Mouse (Mus musculus) forebrain, embryonic 16.5 days (tissue): ENCODE measurements around the gene Cog6. TPM values are rescaled to one million over a fixed set of nuclear protein-coding genes. Genes with fewer than 3 reads are reported as not detected.
A peak's percentile ranks its signal among the peaks of the same experiment; 100 is the strongest.

Experiments used
- ATAC-seq: fragments of 200-750 bp; cut with Nextera tagmentation; 2 replicates; pipeline ENCODE4 v1.8.0; 2017; ENCODE audit warnings: mild to moderate bottlenecking, moderate library complexity
- H3K27ac ChIP-seq: fragments of 300-500 bp; sonication (generic); 2 replicates; pipeline ENCODE4 v1.5.1; 2014; ENCODE audit warnings: low read length, control low read depth
- H3K27me3 ChIP-seq: fragments of 300-500 bp; sonication (generic); replicated peaks from 2 replicates; pipeline ENCODE4 v1.6.1; 2014; ENCODE audit warnings: low read length; ENCODE audit not compliant: control insufficient read depth, insufficient read depth
- H3K36me3 ChIP-seq: fragments of 300-500 bp; sonication (generic); 2 replicates; pipeline ENCODE4 v1.6.1; 2014; ENCODE audit not compliant: control insufficient read depth, insufficient read depth
- H3K4me1 ChIP-seq: fragments of 300-500 bp; sonication (generic); replicated peaks from 2 replicates; pipeline ENCODE4 v1.6.1; 2014; ENCODE audit warnings: low read length; ENCODE audit not compliant: control insufficient read depth, insufficient read depth
- H3K4me2 ChIP-seq: fragments of 300-500 bp; sonication (generic); 2 replicates; pipeline ENCODE4 v1.6.1; 2014; ENCODE audit warnings: mild to moderate bottlenecking, low read length, control low read depth
- H3K4me3 ChIP-seq: fragments of 300-500 bp; sonication (generic); replicated peaks from 2 replicates; pipeline ENCODE4 v1.5.1; 2014; ENCODE audit warnings: mild to moderate bottlenecking, low read length, control low read depth
- H3K9ac ChIP-seq: fragments of 300-500 bp; sonication (generic); replicated peaks from 2 replicates; pipeline ENCODE4 v1.6.1; 2014; ENCODE audit warnings: low read depth, low read length, control low read depth
- H3K9me3 ChIP-seq: fragments of 300-500 bp; sonication (generic); 2 replicates; pipeline ENCODE4 v1.6.1; 2016; ENCODE audit warnings: low read length; ENCODE audit not compliant: control insufficient read depth
- WGBS: fragments of 180-500 bp; shearing (Covaris S2); extraction: QIAGEN DNeasy Blood & Tissue Kit; methylation state at CpG from one replicate; pipeline ENCODE4 v1.1.7; 2014; 5-methylcytosine and 5-hydroxymethylcytosine counted together
- polyA plus RNA-seq: library from polyadenylated mRNA; unstranded; fragments of >200 nt; fragmentation: Nextera tagmentation; extraction: Ambion mirVana; gene quantifications from 2 replicates; pipeline ENCODE4 v1.2.1, GENCODE M21; 2015

Gene Cog6
- polyA plus RNA-seq, 1 experiment from 2014 or later: 68.5 TPM

DNA sequence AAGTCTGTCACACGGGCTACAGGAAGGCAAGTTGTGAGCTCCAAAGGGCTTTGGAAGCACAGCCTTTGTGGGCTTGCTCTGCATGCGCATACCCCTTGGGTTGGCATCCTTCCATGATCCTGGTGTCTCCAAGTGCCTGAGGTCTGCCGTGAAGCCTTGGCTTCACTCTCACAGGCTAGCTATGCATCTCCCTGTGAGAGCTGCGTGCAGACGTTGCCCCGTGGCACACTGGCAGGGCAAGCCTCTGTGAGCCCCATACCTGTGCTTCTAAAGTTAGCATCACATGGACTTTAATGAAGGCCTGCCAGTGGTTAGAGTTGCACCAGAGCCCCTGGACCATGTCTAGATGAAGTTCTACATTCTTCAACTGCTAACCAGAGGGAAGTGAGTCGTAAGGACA, 59.2 kb downstream of the Cog6 start:
- Histone ChIP-seq H3K9ac (no peak overlapping the region), H3K27ac (no peak overlapping the region), H3K4me2 (no peak overlapping the region), H3K27me3 (no peaks in the 10 kb centered on the region), H3K36me3 (no peaks in the 10 kb centered on the region), H3K4me1 (peaks cover 15% of the 10 kb centered on the region), H3K9me3 (no peaks in the 10 kb centered on the region), H3K4me3 (no peak overlapping the region)
- 84% methylated on average over 7 of the region's 7 CpGs for WGBS
- ATAC-seq: no peak

DNA sequence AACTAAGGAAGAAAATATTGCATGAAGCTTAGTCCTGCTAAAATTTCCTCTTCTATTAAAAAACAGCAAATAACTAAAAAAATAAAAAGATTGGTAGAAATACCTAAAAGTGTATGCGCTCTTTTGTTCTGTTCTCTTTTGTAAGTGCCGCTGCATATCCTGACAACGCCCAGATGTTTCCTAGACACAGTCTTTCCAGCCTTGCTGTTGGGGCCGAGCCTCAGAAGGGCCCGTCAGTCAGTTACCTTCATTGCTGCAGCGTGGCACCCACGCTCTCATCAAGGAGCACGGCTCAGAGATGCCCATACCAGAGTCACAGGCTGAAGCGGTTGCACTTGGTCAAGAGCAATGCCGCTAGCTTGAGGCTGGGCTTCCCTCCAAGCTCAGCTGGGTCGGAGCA, 60.8 kb downstream of the Cog6 start:
- WGBS: 83% methylated on average over 11 of the region's 11 CpGs
- Histone ChIP-seq H3K9me3 (no peaks in the 10 kb centered on the region), H3K36me3 (no peaks in the 10 kb centered on the region)

DNA sequence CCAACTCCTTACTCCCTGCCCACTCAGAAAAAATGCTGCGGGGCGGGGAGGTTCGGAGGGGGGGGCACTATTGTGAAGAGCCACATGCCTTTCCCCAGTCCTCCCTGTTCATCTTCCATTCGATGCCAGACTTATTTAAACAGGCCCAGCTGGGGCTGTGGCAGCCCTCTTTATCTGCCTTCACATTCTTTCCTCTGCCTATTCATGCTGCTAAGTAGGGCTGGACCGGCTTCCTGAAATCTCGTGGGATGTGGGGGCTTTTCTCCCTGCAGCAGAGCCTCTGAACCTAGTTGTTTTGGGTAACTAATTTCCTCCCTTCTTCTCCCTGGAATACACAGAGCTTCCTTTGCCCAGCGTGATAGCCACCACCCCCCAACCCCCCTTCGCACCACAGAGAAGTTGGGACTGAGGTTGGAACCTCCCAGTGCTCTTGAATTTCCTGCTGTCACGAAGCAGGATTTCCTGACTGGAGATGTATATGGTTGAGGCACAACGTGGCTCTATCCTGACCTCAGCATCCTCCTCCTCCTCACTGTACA, 61.5 kb downstream of the Cog6 start:
- no peak overlapping the region for H3K4me3 ChIP-seq
- WGBS: 11% methylated on average over 10 of the region's 10 CpGs
- peak; percentile 50; the same call in 1 of the 2 replicates for ATAC-seq

More for the DNA sequence above, 60.8 kb downstream of the Cog6 start:
- peaks cover 15% of the 10 kb centered on the region for H3K4me1 ChIP-seq
- no peaks in the 10 kb centered on the region for H3K27me3 ChIP-seq
- no peak overlapping the region for H3K4me2 ChIP-seq
- no peak overlapping the region for H3K9ac ChIP-seq
- H3K27ac ChIP-seq: no peak overlapping the region
- no peak for ATAC-seq
- no peak overlapping the region for H3K4me3 ChIP-seq

GRCm38 (mm10) chr3:52954656-52955055, 62.4 kb downstream of the Cog6 start:
- Histone ChIP-seq H3K36me3 (no peaks in the 10 kb centered on the region), H3K4me2 (no peak overlapping the region), H3K4me3 (no peak overlapping the region), H3K27me3 (no peaks in the 10 kb centered on the region), H3K27ac (no peak overlapping the region), H3K4me1 (peaks cover 15% of the 10 kb centered on the region), H3K9me3 (no peaks in the 10 kb centered on the region), H3K9ac (no peak overlapping the region)
- WGBS: 38% methylated on average over 9 of the region's 9 CpGs
- ATAC-seq: no peak

More for the DNA sequence above, 61.5 kb downstream of the Cog6 start:
- peaks cover 15% of the 10 kb centered on the region for H3K4me1 ChIP-seq
- no peak overlapping the region for H3K27ac ChIP-seq
- H3K36me3 ChIP-seq: no peaks in the 10 kb centered on the region
- no peaks in the 10 kb centered on the region for H3K9me3 ChIP-seq
- no peaks in the 10 kb centered on the region for H3K27me3 ChIP-seq
- H3K9ac ChIP-seq: no peak overlapping the region
- H3K4me2 ChIP-seq: no peak overlapping the region

DNA sequence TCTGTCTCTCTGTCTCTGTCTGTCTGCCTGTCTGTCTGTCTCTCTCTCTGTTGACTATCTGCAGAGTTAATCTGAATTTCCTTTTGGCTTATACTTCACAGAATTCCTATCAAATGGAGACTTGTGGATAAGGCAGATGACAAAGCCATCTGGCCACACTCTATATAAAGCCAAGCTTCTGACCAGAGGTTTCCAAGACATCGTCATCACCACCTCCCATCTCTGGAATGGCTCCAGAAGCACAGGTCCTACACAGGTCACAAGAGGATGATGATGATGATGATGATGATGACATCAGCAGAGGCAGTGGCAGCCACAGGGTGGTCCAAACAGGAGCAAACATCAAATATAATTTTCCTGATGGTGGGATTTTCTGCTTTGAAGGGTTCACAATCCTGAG, 63.2 kb downstream of the Cog6 start:
- H3K27me3 ChIP-seq: no peaks in the 10 kb centered on the region
- ATAC-seq: no peak
- peaks cover 15% of the 10 kb centered on the region for H3K4me1 ChIP-seq
- no peak overlapping the region for H3K4me2 ChIP-seq
- H3K9ac ChIP-seq: no peak overlapping the region
- H3K27ac ChIP-seq: no peak overlapping the region
- H3K36me3 ChIP-seq: no peaks in the 10 kb centered on the region
- H3K4me3 ChIP-seq: no peak overlapping the region
- no peaks in the 10 kb centered on the region for H3K9me3 ChIP-seq
- WGBS: 64% methylated on average over 1 of the region's 1 CpGs

DNA sequence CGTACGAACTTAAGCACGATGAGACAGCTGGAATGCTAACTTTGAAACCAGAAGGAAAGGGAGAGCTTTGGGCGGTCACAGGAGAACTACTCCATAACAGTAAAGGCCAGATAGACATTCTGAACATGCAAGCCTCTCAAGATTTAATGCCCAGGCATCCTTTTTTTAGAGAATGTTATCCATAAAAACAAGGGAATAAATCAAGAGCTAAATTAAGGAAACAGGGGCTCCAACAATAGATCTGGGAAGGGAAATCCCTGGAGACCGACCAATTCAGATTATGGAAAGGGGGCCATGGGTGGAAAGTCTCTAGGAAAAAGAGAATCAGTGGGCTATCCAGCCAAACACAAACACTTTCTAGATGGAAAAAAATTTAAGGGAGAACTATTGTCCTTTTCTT, 68.2 kb downstream of the Cog6 start:
- Histone ChIP-seq H3K9ac (no peak overlapping the region), H3K36me3 (no peaks in the 10 kb centered on the region), H3K27me3 (no peaks in the 10 kb centered on the region), H3K4me3 (no peak overlapping the region), H3K4me1 (no peaks in the 10 kb centered on the region), H3K9me3 (no peaks in the 10 kb centered on the region), H3K27ac (no peak overlapping the region), H3K4me2 (no peak overlapping the region)
- 92% methylated on average over 5 of the region's 5 CpGs for WGBS
- no peak for ATAC-seq

GRCm38 (mm10) chr3:52947444-52947843, 69.6 kb downstream of the Cog6 start:
- H3K4me1 ChIP-seq: no peaks in the 10 kb centered on the region
- no peak overlapping the region for H3K27ac ChIP-seq
- no peak overlapping the region for H3K4me2 ChIP-seq
- 92% methylated on average over 5 of the region's 5 CpGs for WGBS
- H3K27me3 ChIP-seq: no peaks in the 10 kb centered on the region; the same call in 1 of the 2 replicates
- no peak overlapping the region for H3K9ac ChIP-seq
- H3K4me3 ChIP-seq: no peak overlapping the region
- no peaks in the 10 kb centered on the region for H3K9me3 ChIP-seq
- H3K36me3 ChIP-seq: no peaks in the 10 kb centered on the region
- no peak for ATAC-seq

DNA sequence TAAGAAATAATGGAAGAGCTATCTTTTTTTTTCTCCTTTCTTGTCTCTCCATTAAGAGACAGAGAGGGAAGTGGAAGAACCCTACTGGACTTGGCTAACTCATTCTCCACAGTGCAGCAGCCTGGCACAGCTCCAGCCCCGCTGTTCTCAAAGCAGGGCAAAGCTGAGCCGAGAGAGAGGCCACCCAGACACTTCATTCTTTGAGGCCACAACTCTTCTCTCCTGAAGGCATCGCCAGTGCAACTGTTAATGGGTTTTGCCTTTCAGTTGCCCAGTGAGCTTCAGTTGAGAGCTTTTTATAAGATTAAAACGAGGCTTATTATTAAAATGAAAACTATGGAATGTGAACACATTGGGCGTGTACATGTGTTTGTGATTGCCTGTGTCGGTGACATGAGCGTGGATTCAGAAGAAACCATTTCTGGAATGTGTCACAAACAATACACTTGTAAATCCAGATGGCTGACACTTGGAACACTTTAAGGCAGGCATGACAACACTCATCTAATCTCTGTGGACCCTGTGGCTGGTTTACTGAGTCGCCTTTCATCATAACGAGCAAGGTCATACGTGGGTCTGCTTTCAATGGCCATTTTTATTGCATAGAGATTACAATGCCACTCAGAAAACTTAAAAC, 76.1 kb downstream of the Cog6 start:
- Histone ChIP-seq H3K9ac (no peak overlapping the region), H3K27me3 (no peaks in the 10 kb centered on the region; the same call in 1 of the 2 replicates), H3K36me3 (no peaks in the 10 kb centered on the region), H3K4me3 (no peak overlapping the region), H3K4me2 (0 out of 2 replicates have a peak overlapping the region, but pooled peaks have one; percentile 16), H3K9me3 (no peaks in the 10 kb centered on the region), H3K27ac (peak overlapping the region; percentile 51; the same call in 1 of the 2 replicates), H3K4me1 (peaks cover 10% of the 10 kb centered on the region)
- 6% methylated on average over 10 of the region's 10 CpGs for WGBS
- ATAC-seq: peak; percentile 73

- Histone ChIP-seq H3K27ac (no peak overlapping the region), H3K36me3 (no peaks in the 10 kb centered on the region), H3K4me1 (peaks cover 10% of the 10 kb centered on the region), H3K4me3 (no peak overlapping the region), H3K9me3 (no peaks in the 10 kb centered on the region), H3K27me3 (no peaks in the 10 kb centered on the region; the same call in 1 of the 2 replicates), H3K9ac (no peak overlapping the region), H3K4me2 (no peak overlapping the region)
- ATAC-seq: no peak
- WGBS: 70% methylated on average over 5 of the region's 5 CpGs
These were observed 78.6 kb downstream of the Cog6 start for GRCm38 (mm10) chr3:52938398-52938797.
